23 mouse cellular contexts compared by ENCODE assay signal in genomic region chr10:6562516-6562915, GRCm38 (mm10).
"Had no signal": no experiment of that assay in that cellular context is flagged by ENCODE, and none has a peak within 500 bp of the region (broad histone marks: within the 10 kb centered on the region; RNA-seq: fewer than 3 reads in every experiment).

No protein-coding gene starts in this region.

- H3K4me3 ChIP-seq: heart, embryonic 10.5 days; heart, embryonic 12.5 days; hindbrain, embryonic 13.5 days; hindbrain, embryonic 15.5 days; kidney, embryonic 15.5 days; layer of hippocampus, adult 2 months; left cerebral cortex, adult 2 months; limb, embryonic 13.5 days; limb, embryonic 15.5 days; liver, embryonic 12.5 days had no signal

- ATAC-seq: hindbrain, postnatal 0 days; intestine, embryonic 16.5 days; liver, embryonic 12.5 days had no signal

- H3K9ac ChIP-seq: heart, embryonic 12.5 days; hindbrain, embryonic 13.5 days; hindbrain, embryonic 15.5 days; kidney, embryonic 15.5 days; limb, embryonic 13.5 days; limb, embryonic 15.5 days; liver, embryonic 12.5 days; liver, embryonic 14.5 days had no signal

- H3K27ac ChIP-seq: heart, embryonic 10.5 days; hindbrain, embryonic 13.5 days; hindbrain, embryonic 15.5 days; hindbrain, postnatal 0 days; kidney, embryonic 15.5 days; kidney, postnatal 0 days; layer of hippocampus, adult 2 months; left cerebral cortex, adult 2 months; limb, embryonic 13.5 days; limb, embryonic 15.5 days; liver, embryonic 12.5 days; liver, embryonic 14.5 days had no signal

- H3K4me1 ChIP-seq: heart, embryonic 10.5 days; heart, embryonic 12.5 days; hindbrain, embryonic 13.5 days; hindbrain, embryonic 15.5 days; kidney, embryonic 15.5 days; limb, embryonic 13.5 days; limb, embryonic 15.5 days; liver, embryonic 12.5 days had no signal

- H3K4me2 ChIP-seq: heart, embryonic 12.5 days; hindbrain, embryonic 13.5 days; hindbrain, embryonic 15.5 days; kidney, embryonic 15.5 days; limb, embryonic 13.5 days; limb, embryonic 15.5 days; liver, embryonic 12.5 days had no signal

- H3K36me3 ChIP-seq: heart, embryonic 10.5 days; heart, embryonic 12.5 days; hindbrain, embryonic 13.5 days; hindbrain, embryonic 15.5 days; kidney, embryonic 15.5 days; limb, embryonic 13.5 days; limb, embryonic 15.5 days; liver, embryonic 12.5 days had no signal

- H3K9me3 ChIP-seq: heart, embryonic 10.5 days; hindbrain, embryonic 13.5 days; hindbrain, embryonic 15.5 days; kidney, embryonic 15.5 days; limb, embryonic 13.5 days; limb, embryonic 15.5 days had no signal

- DNase-seq: gastrocnemius, postnatal 14 days; gastrocnemius, postnatal 36 days; heart, adult 18-20 months; heart, postnatal 10 days; kidney, adult 11 months; kidney, adult 2 months; kidney, adult 9 months; kidney, postnatal 25 days; kidney, postnatal 4 days had no signal

- H3K27me3 ChIP-seq: heart, embryonic 12.5 days; hindbrain, embryonic 13.5 days; hindbrain, embryonic 15.5 days; kidney, embryonic 15.5 days; limb, embryonic 13.5 days; limb, embryonic 15.5 days; liver, embryonic 12.5 days had no signal
